Mouse (Mus musculus): ENCODE measurements around the gene Mylk4.

GRCm38 (mm10) chr13:32699376-32699775, 84.4 kb downstream of the Mylk4 start:
- TF ChIP-seq CTCF (IDR thresholded peaks at IDR 0.05; ENCODE audit: borderline replicate concordance, insufficient read depth, low read depth, low read length), result no peak
- no peak for TF ChIP-seq POLR2A (IDR thresholded peaks at IDR 0.05; ENCODE audit: borderline replicate concordance, insufficient read depth, low read length)
